Mouse (Mus musculus) neural tube, embryonic 14.5 days (tissue): ENCODE measurements around the gene Pum3. TPM values are rescaled to one million over a fixed set of nuclear protein-coding genes. Genes with fewer than 3 reads are reported as not detected.

Source experiments
- ATAC-seq: fragments of 200-750 bp; cut with Nextera tagmentation; 2 replicates; pipeline ENCODE4 v1.8.0; 2017; ENCODE audit warnings: low read depth, mild to moderate bottlenecking, moderate TSS enrichment, moderate library complexity
- H3K27ac ChIP-seq: fragments of 300-500 bp; sonication (generic); 2 replicates; pipeline ENCODE4 v1.5.1; 2014; ENCODE audit warnings: low read depth, mild to moderate bottlenecking, control low read depth, low read length, moderate library complexity, mixed read lengths
- H3K27me3 ChIP-seq: fragments of 300-500 bp; sonication (generic); 2 replicates; pipeline ENCODE4 v1.6.1; 2014; ENCODE audit warnings: low read length; ENCODE audit not compliant: control insufficient read depth, insufficient read depth
- H3K36me3 ChIP-seq: fragments of 300-500 bp; sonication (generic); 2 replicates; pipeline ENCODE4 v1.6.1; 2014; ENCODE audit warnings: low read length, mixed read lengths; ENCODE audit not compliant: control insufficient read depth, insufficient read depth
- H3K4me1 ChIP-seq: fragments of 300-500 bp; sonication (generic); 2 replicates; pipeline ENCODE4 v1.6.1; 2014; ENCODE audit warnings: low read length; ENCODE audit not compliant: control insufficient read depth, insufficient read depth
- H3K4me2 ChIP-seq: fragments of 300-500 bp; sonication (generic); 2 replicates; pipeline ENCODE4 v1.6.1; 2014; ENCODE audit warnings: mild to moderate bottlenecking, low read depth, low read length, control low read depth
- H3K4me3 ChIP-seq: fragments of 300-500 bp; sonication (generic); 2 replicates; pipeline ENCODE4 v1.5.1; 2014; ENCODE audit warnings: low read depth, low read length, control low read depth, mixed read lengths
- H3K9ac ChIP-seq: fragments of 300-500 bp; sonication (generic); replicated peaks from 2 replicates; pipeline ENCODE4 v1.6.1; 2014; ENCODE audit warnings: low read depth, mild to moderate bottlenecking, control low read depth, low read length, mixed read lengths
- H3K9me3 ChIP-seq: fragments of 300-500 bp; sonication (generic); 2 replicates; pipeline ENCODE4 v1.6.1; 2016; ENCODE audit warnings: low read length; ENCODE audit not compliant: control insufficient read depth
- WGBS: fragments of 180-500 bp; shearing (Covaris S2); extraction: QIAGEN DNeasy Blood & Tissue Kit; methylation state at CpG from one replicate; pipeline ENCODE4 v1.1.7; 2014; 5-methylcytosine and 5-hydroxymethylcytosine counted together
- polyA plus RNA-seq: library from polyadenylated mRNA; unstranded; fragments of >200 nt; fragmentation: Nextera tagmentation; extraction: Ambion mirVana; gene quantifications from 2 replicates; pipeline ENCODE4 v1.2.1, GENCODE M21; 2014

Pum3 gene
- polyA plus RNA-seq, 1 experiment from 2014 or later, result 51.2 TPM

DNA sequence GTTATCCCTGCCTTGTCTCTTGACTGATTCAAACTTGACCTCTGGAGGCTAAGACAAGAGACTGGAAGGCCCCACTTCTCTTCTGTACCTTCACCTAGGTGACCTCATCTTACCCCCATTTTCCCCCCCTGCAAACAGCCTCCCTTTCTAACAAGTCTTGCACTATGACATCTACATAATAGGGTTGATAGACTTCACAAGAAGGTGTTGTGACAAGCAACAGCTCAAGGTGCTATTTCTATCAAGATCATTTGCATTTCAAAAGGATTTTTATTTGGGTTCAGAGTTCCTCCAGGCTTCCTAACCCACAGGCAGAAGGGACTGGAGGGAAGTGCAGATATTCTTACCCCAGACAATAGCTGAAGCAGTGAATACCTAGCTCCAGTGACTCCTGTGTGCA is 44.3 kb downstream of the Pum3 start:
- Histone ChIP-seq H3K27me3 (no peaks in the 10 kb centered on the region), H3K4me2 (no peak overlapping the region), H3K27ac (no peak overlapping the region), H3K4me3 (no peak overlapping the region), H3K9me3 (no peaks in the 10 kb centered on the region), H3K36me3 (0 out of 2 replicates have a peak, but pooled peaks cover 4% of the 10 kb centered on the region), H3K9ac (no peak overlapping the region), H3K4me1 (no peaks in the 10 kb centered on the region)
- ATAC-seq, result no peak

- 93% methylated on average over 5 of the region's 5 CpGs for WGBS
- Histone ChIP-seq H3K9ac (no peak overlapping the region), H3K4me1 (no peaks in the 10 kb centered on the region), H3K4me2 (no peak overlapping the region), H3K9me3 (no peaks in the 10 kb centered on the region), H3K36me3 (0 out of 2 replicates have a peak, but pooled peaks cover 4% of the 10 kb centered on the region), H3K27ac (no peak overlapping the region), H3K4me3 (no peak overlapping the region), H3K27me3 (no peaks in the 10 kb centered on the region)
- ATAC-seq, result no peak
Observed at GRCm38 (mm10) chr19:27383266-27383665, 46.4 kb downstream of the Pum3 start.

- WGBS, result 97% methylated on average over 1 of the region's 1 CpGs
Observed at GRCm38 (mm10) chr19:27382131-27382530, 47.5 kb downstream of the Pum3 start.

DNA sequence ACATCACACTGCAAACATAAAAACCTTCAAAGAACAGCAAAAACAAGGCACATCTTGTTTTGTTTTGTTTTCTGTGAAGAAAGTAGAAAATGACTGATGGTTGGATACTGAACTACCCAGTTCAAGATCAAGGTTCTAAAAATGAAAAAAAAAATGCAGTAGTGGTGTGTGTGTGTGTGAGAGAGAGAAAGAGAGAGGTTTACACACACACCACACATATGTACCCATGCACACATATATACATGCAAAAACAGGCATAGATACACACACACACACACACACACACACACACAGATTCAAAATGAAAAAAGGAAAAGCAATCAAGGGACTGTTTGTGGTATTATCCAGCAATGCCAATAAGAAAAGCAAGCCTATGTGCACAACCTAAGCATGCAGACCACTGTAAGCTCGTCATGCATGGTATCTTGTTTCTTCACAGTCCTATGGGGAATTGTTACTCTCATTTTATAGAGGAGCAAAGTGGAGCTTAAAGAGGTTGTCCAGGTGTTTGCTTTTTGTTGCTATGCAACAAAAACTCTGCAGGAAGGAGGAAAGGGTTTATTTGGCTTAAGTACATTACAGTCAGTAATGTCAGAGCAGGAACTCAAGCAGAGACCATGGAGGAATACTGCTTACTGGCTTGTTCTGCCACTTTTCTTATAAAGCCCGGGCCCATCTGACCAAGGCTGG is 49.8 kb downstream of the Pum3 start:
- Histone ChIP-seq H3K4me3 (no peak overlapping the region), H3K9ac (no peak overlapping the region), H3K9me3 (no peaks in the 10 kb centered on the region), H3K4me2 (no peak overlapping the region), H3K27me3 (no peaks in the 10 kb centered on the region), H3K27ac (no peak overlapping the region), H3K36me3 (no peaks in the 10 kb centered on the region), H3K4me1 (no peaks in the 10 kb centered on the region)
- WGBS, result 82% methylated on average over 2 of the region's 2 CpGs
- ATAC-seq, result no peak

More at GRCm38 (mm10) chr19:27382131-27382530, 47.5 kb downstream of the Pum3 start:
- Histone ChIP-seq H3K9ac (no peak overlapping the region), H3K27me3 (no peaks in the 10 kb centered on the region), H3K4me2 (no peak overlapping the region), H3K27ac (no peak overlapping the region), H3K4me1 (no peaks in the 10 kb centered on the region), H3K4me3 (no peak overlapping the region), H3K9me3 (no peaks in the 10 kb centered on the region), H3K36me3 (0 out of 2 replicates have a peak, but pooled peaks cover 4% of the 10 kb centered on the region)
- no peak for ATAC-seq

GRCm38 (mm10) chr19:27370784-27371183 is 58.8 kb downstream of the Pum3 start:
- H3K27ac ChIP-seq, result no peak overlapping the region
- WGBS, result 65% methylated on average over 2 of the region's 2 CpGs
- no peak for ATAC-seq

GRCm38 (mm10) chr19:27370174-27370573 is 59.5 kb downstream of the Pum3 start:
- no peak overlapping the region for H3K27ac ChIP-seq
- H3K4me2 ChIP-seq, result no peak overlapping the region
- H3K9ac ChIP-seq, result no peak overlapping the region
- H3K4me3 ChIP-seq, result no peak overlapping the region
- H3K4me1 ChIP-seq, result no peaks in the 10 kb centered on the region
- H3K27me3 ChIP-seq, result 0 out of 2 replicates have a peak, but pooled peaks cover 2% of the 10 kb centered on the region
- H3K36me3 ChIP-seq, result no peaks in the 10 kb centered on the region
- no peak for ATAC-seq
- 79% methylated on average over 2 of the region's 2 CpGs for WGBS
- no peaks in the 10 kb centered on the region for H3K9me3 ChIP-seq

More at GRCm38 (mm10) chr19:27370784-27371183, 58.8 kb downstream of the Pum3 start:
- Histone ChIP-seq H3K27me3 (0 out of 2 replicates have a peak, but pooled peaks cover 2% of the 10 kb centered on the region), H3K4me3 (no peak overlapping the region), H3K4me1 (no peaks in the 10 kb centered on the region), H3K9ac (no peak overlapping the region), H3K9me3 (no peaks in the 10 kb centered on the region), H3K4me2 (no peak overlapping the region), H3K36me3 (no peaks in the 10 kb centered on the region)

- H3K9me3 ChIP-seq, result no peaks in the 10 kb centered on the region
- H3K27ac ChIP-seq, result no peak overlapping the region
- no peak overlapping the region for H3K4me3 ChIP-seq
- 0 out of 2 replicates have a peak, but pooled peaks cover under 1% of the 10 kb centered on the region for H3K4me1 ChIP-seq
- no peak for ATAC-seq
- 0 out of 2 replicates have a peak, but pooled peaks cover 2% of the 10 kb centered on the region for H3K27me3 ChIP-seq
- 77% methylated on average over 3 of the region's 3 CpGs for WGBS
- no peak overlapping the region for H3K4me2 ChIP-seq
- H3K9ac ChIP-seq, result no peak overlapping the region
- no peaks in the 10 kb centered on the region for H3K36me3 ChIP-seq
Observed at GRCm38 (mm10) chr19:27369461-27370135, 60.0 kb downstream of the Pum3 start.

GRCm38 (mm10) chr19:27366113-27366746 is 63.4 kb downstream of the Pum3 start:
- Histone ChIP-seq H3K9me3 (no peaks in the 10 kb centered on the region), H3K4me3 (no peak overlapping the region), H3K4me1 (0 out of 2 replicates have a peak, but pooled peaks cover 5% of the 10 kb centered on the region), H3K36me3 (no peaks in the 10 kb centered on the region), H3K27me3 (0 out of 2 replicates have a peak, but pooled peaks cover 2% of the 10 kb centered on the region), H3K4me2 (no peak overlapping the region), H3K27ac (no peak overlapping the region), H3K9ac (no peak overlapping the region)
- ATAC-seq, result no peak
- 83% methylated on average over 10 of the region's 10 CpGs for WGBS
